Mouse (Mus musculus) heart, adult 9 months (tissue): Measurements from ENCODE around the gene Mettl7a1.
"Not testable (repeated sequence)": the region's sequence is repeated elsewhere in the genome, so short reads cannot be mapped to it uniquely, and the experiment has no call there.

Experiments used
- DNase-seq, 2 experiments: peaks; one replicate each; pipeline ENCODE4 v3.0.0; 2022; ENCODE audit warnings: low spot score in 2 of 2

The Mettl7a1 gene

DNA sequence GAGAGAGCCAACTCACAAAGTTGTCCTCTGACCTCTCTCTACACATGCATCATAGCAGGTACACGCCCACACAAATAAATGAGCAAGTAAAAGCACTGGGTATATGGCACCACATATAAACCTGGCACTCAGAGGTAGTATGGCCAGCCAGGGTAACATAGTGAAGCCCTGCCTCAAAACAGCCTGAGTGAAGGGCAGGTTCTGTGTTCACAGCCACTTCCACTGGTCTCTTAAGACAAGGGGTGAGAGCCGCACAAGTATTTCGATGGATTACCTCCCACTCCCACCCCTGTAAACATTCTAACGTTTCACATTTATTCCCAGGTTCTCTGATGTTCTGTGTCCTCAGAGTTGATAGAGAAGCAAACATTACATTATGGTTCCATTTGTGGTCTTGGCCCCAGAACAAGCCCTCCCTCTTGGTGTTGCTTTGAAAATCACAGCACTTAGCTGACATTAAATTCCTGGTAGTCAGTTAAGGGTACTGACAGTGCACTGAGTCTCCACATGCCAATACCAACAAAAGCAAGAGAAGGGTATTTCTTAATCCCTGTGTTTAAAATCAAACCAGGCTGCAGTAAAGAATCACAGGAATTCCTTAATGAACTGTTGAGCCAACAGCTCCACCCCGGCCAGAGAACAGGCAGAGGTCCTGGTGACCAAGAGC is 37.5 kb downstream of the Mettl7a1 start:
- DNase-seq: not testable (repeated sequence)

DNA sequence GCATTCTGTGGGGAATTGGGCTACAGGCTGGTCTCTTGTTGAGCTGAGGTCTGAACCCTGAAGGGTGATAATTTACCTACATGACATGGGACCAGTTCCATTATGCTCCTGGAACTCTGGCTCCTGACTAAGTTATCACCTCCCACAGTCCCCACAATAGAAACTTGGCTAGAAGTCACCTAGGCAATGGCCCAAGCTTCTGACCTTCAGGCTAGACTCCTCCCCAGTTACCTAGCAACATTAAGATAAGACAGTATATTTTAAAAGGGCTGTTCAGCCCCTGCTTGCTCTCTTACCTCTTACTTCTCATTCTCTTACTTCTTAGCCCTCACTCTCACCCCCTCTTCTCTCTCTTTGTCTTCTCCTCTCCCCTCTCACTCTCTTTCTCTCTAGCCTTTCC is 41.5 kb downstream of the Mettl7a1 start:
- DNase-seq: peak; percentile 43 to 63

DNA sequence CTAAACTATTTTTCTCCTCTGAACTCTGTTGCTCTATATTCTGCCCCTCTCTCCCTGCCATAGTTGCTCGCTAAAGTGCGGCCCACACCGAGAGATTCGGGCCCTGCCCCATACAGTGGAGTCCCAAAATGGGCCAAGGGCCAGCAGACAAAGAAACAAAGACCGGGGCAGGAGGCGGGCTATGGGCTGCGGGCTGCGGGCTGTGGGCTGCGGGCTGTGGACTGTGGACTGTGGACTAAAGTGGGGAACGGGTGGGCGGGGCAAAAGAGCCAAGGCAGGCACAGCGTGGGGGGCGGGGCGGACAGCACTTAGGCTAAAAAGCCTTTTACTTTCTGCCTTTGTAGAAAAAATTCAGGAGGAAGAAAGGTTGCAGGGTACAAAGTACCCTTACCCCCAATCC is 42.8 kb downstream of the Mettl7a1 start:
- no peak for DNase-seq

DNA sequence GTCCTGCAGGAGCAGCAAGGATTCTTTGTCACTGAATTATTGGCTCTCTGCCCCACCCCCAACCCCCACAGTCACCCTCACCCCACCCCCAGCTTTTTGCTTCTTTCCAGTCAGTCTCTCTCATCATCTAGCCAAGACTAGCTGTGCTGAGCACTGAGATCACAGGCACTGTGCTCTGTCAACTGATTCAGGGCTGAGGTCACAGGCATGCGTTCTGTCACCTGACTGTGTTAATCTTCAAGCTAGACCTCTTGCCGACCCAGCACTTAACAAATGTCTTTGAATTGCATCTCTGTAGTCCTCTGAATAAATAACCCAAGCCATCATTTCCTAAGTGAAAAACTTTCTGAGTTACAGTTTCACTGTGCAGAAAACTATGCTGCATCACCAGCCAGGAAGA is 45.6 kb downstream of the Mettl7a1 start:
- no peak for DNase-seq

DNA sequence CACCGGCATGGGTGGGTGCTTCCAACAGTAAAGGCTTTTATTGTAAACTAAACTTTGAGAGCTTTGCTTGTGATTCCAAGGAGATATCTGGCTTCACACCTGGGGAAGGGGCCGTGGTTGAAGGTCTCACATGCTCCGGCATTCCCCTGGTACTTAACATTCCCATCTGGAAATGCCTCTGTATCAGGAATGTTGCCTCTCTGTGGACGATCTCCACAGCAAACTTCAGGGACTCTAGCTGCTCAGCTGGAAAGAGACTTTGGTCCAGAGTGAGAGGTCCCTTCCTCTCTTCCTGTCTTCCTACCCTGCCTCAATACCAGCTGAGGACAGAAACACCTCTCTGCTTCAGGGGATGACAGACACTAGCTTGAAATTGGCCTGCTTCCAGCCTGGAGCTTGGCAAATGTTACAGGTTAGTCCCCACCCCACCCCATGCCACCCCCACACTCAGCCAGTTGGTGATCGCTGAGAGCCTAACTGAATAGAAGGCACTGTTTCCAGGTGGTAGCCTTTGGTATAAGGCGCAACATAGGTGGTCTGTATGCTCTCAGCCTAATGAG is 47.6 kb downstream of the Mettl7a1 start:
- DNase-seq: no peak

DNA sequence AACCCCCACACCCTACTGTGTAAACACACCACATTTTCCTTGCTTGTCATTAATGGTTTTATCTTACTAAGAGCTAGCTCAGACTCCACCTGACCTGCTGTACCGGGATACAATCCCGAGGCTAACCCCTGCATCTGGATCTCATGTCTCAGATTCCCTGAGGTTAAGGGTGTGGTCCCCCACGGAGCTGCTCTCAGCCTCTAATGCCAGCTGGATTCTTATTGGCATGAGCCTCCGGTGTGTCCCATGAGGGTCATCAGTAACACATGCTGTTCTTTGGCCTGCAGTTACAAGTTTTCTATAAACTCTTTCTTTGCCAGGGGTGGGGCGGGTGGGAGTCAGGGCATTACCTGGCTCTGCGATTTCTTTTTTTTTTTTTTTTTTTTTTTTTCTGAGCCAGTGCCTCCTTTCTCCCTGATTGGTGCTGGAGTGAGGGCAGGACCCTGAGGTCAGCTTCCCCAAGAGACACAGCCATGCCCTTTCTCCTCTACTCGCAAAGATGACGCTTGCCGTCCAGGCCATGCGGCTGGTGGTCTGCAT is 48.8 kb downstream of the Mettl7a1 start, which contains the start of the genes Methig1 and Mettl7a2:
Gene Methig1 (plus strand): TSS at position 439 of the 540 bp plus-strand sequence.
Gene Mettl7a2 (plus strand): TSS at position 490 of the 540 bp plus-strand sequence.
- DNase-seq: no peak

DNA sequence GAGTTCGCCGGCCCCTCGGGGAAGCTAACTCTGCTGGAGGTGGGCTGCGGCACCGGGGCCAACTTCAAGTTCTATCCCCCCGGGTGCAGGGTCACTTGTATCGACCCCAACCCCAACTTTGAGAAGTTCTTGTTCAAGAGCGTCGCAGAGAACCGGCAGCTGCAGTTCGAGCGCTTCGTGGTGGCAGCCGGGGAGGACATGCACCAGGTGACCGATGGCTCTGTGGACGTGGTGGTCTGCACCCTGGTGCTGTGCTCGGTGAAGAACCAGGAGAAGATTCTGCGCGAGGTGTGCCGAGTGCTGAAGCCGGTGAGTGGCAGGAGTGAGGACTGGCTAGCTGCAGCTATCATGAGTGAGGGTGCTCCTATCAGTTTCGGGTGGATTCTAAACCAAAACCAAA is 49.5 kb downstream of the Mettl7a1 start:
- not testable (repeated sequence) for DNase-seq

DNA sequence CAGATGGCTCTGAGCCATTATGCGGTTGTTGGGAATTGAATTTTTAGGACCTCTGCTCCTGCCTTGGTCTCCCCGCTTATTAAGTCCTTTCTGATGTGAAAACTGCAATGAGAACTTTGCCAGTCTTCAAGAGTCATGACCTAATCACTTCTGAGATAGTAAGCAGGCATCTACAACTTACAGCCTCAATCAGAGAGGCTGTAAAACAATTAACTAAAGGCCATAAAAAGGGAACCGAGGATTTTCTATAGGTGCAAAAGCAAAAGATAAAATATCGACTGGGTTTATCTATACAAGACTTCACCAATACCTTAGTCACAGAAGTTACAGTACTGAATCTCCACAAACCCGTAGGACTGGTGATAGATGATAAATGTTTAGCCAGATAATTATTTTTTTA is 51.9 kb downstream of the Mettl7a1 start:
- DNase-seq: no peak

DNA sequence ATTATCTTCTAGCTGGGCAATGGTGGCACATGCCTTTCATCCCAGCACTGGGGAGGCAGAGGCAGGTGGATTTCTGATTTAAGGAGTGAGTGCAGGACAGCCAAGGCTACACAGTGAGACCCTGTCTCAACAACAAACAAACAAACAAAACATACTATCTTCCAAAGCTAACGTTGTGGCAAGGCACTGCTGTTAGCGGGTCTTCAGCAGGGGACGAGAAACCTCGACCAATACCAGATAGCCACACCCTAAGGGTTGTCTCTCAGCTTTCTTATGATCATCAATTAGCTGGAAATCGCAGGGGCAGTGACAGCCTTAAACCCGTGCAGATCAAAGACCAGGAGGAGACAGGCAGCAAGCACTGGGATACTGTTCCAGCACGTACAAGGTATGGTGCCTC is 60.3 kb downstream of the Mettl7a1 start, which contains the start of gene Higd1c:
Gene Higd1c (plus strand): TSS at position 301 of the 400 bp plus-strand sequence.
- no peak for DNase-seq

DNA sequence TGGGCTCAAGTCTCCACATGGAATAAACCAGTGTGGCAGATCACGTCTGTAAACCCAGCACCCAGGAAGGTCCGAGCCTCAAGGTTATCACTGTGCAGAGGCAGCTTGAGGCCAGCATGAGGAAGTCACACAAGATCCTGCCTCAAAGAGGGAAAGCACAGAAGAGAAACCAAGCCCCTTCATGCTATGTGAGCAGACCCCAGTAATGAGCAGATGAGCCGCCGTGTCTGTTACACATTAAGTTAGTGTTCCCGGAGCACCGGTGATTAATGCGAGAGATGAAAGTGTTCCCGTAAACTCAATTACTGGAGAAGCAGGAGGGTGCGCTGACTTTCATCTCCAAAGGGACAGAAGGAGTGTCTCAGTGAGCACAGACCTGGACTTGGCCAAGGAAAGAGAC is 62.0 kb downstream of the Mettl7a1 start:
- not testable (repeated sequence) for DNase-seq

DNA sequence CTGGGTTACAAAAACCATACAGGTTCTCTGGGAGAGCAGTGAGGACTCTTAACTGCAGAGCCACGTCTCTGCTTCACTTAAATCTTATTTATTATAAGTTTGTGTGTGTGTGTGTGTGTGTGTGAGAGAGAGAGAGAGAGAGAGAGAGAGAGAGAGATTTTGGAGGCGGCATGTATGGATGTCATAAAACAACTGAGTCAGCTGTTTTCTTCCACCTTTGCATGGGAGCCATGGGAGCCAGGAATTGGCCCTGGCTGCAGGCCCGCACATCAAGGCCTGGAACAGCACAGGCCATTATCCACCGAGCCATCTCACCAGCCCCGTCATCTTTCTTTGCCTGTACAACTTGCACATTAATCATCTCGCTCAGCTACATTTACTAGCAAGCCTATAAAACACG is 63.2 kb downstream of the Mettl7a1 start:
- DNase-seq: no peak

DNA sequence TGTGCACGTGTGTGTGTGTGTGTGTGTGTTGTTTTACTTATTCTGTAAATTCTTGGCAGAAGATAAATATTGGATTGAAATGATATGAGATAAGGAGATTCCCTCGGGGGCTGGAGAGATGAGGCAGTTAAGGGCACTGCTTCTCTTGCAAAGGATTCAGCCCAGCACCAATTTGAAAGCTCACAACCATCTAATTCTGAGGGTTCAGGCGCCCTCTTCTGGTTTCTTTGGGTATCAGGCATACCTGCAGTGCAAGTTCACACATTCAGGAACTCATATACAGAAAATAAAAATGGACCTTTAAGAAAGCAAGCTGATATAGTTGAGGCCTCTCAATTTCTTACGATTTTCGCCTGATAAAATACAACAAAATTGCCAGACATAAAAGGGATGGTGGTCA is 71.1 kb downstream of the Mettl7a1 start:
- DNase-seq: peak; percentile 12 to 54

DNA sequence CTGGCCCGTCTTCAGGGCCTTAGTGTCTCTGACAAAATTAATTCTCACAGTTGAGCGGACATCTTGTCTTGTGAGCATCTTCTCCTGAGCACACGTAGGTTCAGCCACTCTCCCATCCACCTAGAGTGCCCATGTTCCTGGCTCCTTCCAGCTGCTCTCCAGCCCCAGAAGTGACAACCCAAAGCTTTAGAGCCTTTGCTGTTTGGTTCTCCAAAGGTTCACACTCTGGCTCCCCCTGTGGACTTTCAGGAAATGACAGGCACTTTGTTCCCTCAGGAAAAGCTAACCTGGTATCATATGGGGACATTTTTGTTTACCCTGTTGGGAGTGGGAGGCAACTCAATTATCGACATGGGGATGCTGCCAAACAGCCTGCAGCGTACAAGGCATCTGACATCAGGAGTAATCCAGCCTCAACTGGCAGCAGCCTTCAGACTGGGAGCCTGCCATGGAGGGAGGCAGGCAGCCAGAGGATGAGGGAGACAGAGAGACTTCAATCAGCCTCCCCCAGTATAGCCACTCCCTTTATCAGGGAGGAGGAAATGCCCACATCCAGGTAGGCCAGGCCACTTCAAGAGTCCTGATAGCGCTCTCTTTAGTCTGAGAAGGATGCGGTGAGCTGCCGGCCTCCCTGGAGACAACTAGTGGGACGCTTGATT is 74.0 kb downstream of the Mettl7a1 start:
- not testable (repeated sequence) for DNase-seq
